Mouse (Mus musculus): ENCODE results near the gene 1810010D01Rik. TPM values are rescaled to one million over a fixed set of nuclear protein-coding genes. Genes with fewer than 3 reads are reported as not detected.

1810010D01Rik gene
- not detected in 2 replicates for polyA plus RNA-seq (2012; ENCODE audit: insufficient read depth, insufficient read length, missing spikeins)

- no peak within 1 kb of the TSS for H3K4me3 ChIP-seq (ENCODE audit: insufficient read depth, low read depth, low read length)
- peaks cover 12% of the 10 kb centered on the region for H3K4me1 ChIP-seq (ENCODE audit: control insufficient read depth, insufficient read depth, insufficient read length, low read length)
- H3K27ac ChIP-seq (replicated peaks; ENCODE audit: low read depth, low read length): 0 out of 2 replicates have a peak within 1 kb of the TSS, but pooled peaks have one; percentile 12
These were observed at the start of gene 1810010D01Rik for GRCm38 (mm10) chr7:145208006-145208405. Gene 1810010D01Rik (minus strand): TSS chr7:145208119.

GRCm38 (mm10) chr7:145256092-145256491 lies 48.2 kb upstream of the 1810010D01Rik start:
- H3K27ac ChIP-seq (replicated peaks; ENCODE audit: low read depth, low read length): no peak overlapping the region
- no peak overlapping the region for H3K4me3 ChIP-seq (ENCODE audit: insufficient read depth, low read depth, low read length)
- peaks cover 7% of the 10 kb centered on the region; the same call in 1 of the 2 replicates for H3K4me1 ChIP-seq (ENCODE audit: control insufficient read depth, insufficient read depth, insufficient read length, low read length)

- no peak overlapping the region for H3K4me3 ChIP-seq (ENCODE audit: insufficient read depth, low read depth, low read length)
- no peak overlapping the region for H3K27ac ChIP-seq (replicated peaks; ENCODE audit: low read depth, low read length)
- H3K4me1 ChIP-seq (ENCODE audit: control insufficient read depth, insufficient read depth, insufficient read length, low read length): peaks cover 7% of the 10 kb centered on the region; the same call in 1 of the 2 replicates
These were observed 46.2 kb upstream of the 1810010D01Rik start for GRCm38 (mm10) chr7:145253986-145254630.

GRCm38 (mm10) chr7:145252715-145253476 lies 45.0 kb upstream of the 1810010D01Rik start:
- peaks cover 7% of the 10 kb centered on the region; the same call in 1 of the 2 replicates for H3K4me1 ChIP-seq (ENCODE audit: control insufficient read depth, insufficient read depth, insufficient read length, low read length)
- H3K4me3 ChIP-seq (ENCODE audit: insufficient read depth, low read depth, low read length): no peak overlapping the region
- H3K27ac ChIP-seq (replicated peaks; ENCODE audit: low read depth, low read length): no peak overlapping the region

GRCm38 (mm10) chr7:145250225-145250624 lies 42.3 kb upstream of the 1810010D01Rik start:
- H3K27ac ChIP-seq (replicated peaks; ENCODE audit: low read depth, low read length): no peak overlapping the region
- H3K4me1 ChIP-seq (ENCODE audit: control insufficient read depth, insufficient read depth, insufficient read length, low read length): no peaks in the 10 kb centered on the region
- no peak overlapping the region for H3K4me3 ChIP-seq (ENCODE audit: insufficient read depth, low read depth, low read length)

GRCm38 (mm10) chr7:145248911-145249310 lies 41.0 kb upstream of the 1810010D01Rik start:
- Histone ChIP-seq H3K27ac (replicated peaks; ENCODE audit: low read depth, low read length) (no peak overlapping the region), H3K4me1 (ENCODE audit: control insufficient read depth, insufficient read depth, insufficient read length, low read length) (no peaks in the 10 kb centered on the region), H3K4me3 (ENCODE audit: insufficient read depth, low read depth, low read length) (no peak overlapping the region)

- no peak overlapping the region for H3K4me3 ChIP-seq (ENCODE audit: insufficient read depth, low read depth, low read length)
- no peaks in the 10 kb centered on the region; the same call in 1 of the 2 replicates for H3K4me1 ChIP-seq (ENCODE audit: control insufficient read depth, insufficient read depth, insufficient read length, low read length)
- H3K27ac ChIP-seq (replicated peaks; ENCODE audit: low read depth, low read length): no peak overlapping the region
These were observed 35.2 kb upstream of the 1810010D01Rik start for GRCm38 (mm10) chr7:145242851-145243712.

GRCm38 (mm10) chr7:145242028-145242427 lies 34.1 kb upstream of the 1810010D01Rik start:
- Histone ChIP-seq H3K4me3 (ENCODE audit: insufficient read depth, low read depth, low read length) (no peak overlapping the region), H3K27ac (replicated peaks; ENCODE audit: low read depth, low read length) (no peak overlapping the region), H3K4me1 (ENCODE audit: control insufficient read depth, insufficient read depth, insufficient read length, low read length) (no peaks in the 10 kb centered on the region; the same call in 1 of the 2 replicates)

GRCm38 (mm10) chr7:145240929-145241328 lies 33.0 kb upstream of the 1810010D01Rik start:
- no peak overlapping the region for H3K4me3 ChIP-seq (ENCODE audit: insufficient read depth, low read depth, low read length)
- H3K27ac ChIP-seq (replicated peaks; ENCODE audit: low read depth, low read length): no peak overlapping the region
- H3K4me1 ChIP-seq (ENCODE audit: control insufficient read depth, insufficient read depth, insufficient read length, low read length): no peaks in the 10 kb centered on the region; the same call in 1 of the 2 replicates

- Histone ChIP-seq H3K27ac (replicated peaks; ENCODE audit: low read depth, low read length) (no peak overlapping the region), H3K4me3 (ENCODE audit: insufficient read depth, low read depth, low read length) (no peak overlapping the region), H3K4me1 (ENCODE audit: control insufficient read depth, insufficient read depth, insufficient read length, low read length) (no peaks in the 10 kb centered on the region; the same call in 1 of the 2 replicates)
These were observed 32.0 kb upstream of the 1810010D01Rik start for GRCm38 (mm10) chr7:145239736-145240505.

GRCm38 (mm10) chr7:145239145-145239544 lies 31.2 kb upstream of the 1810010D01Rik start:
- Histone ChIP-seq H3K4me3 (ENCODE audit: insufficient read depth, low read depth, low read length) (no peak overlapping the region), H3K4me1 (ENCODE audit: control insufficient read depth, insufficient read depth, insufficient read length, low read length) (no peaks in the 10 kb centered on the region; the same call in 1 of the 2 replicates), H3K27ac (replicated peaks; ENCODE audit: low read depth, low read length) (no peak overlapping the region)

- no peak overlapping the region for H3K27ac ChIP-seq (replicated peaks; ENCODE audit: low read depth, low read length)
- no peak overlapping the region for H3K4me3 ChIP-seq (ENCODE audit: insufficient read depth, low read depth, low read length)
- no peaks in the 10 kb centered on the region; the same call in 1 of the 2 replicates for H3K4me1 ChIP-seq (ENCODE audit: control insufficient read depth, insufficient read depth, insufficient read length, low read length)
These were observed 27.2 kb upstream of the 1810010D01Rik start for GRCm38 (mm10) chr7:145234841-145235790.

- Histone ChIP-seq H3K27ac (replicated peaks; ENCODE audit: low read depth, low read length) (peak overlapping the region; percentile 98), H3K4me3 (ENCODE audit: insufficient read depth, low read depth, low read length) (no peak overlapping the region), H3K4me1 (ENCODE audit: control insufficient read depth, insufficient read depth, insufficient read length, low read length) (no peaks in the 10 kb centered on the region)
These were observed 23.7 kb upstream of the 1810010D01Rik start for GRCm38 (mm10) chr7:145231659-145232058.

Data from brown adipose tissue, adult 24 weeks (tissue).